In genomic region chr2:40127615-40128014, GRCm38 (mm10) we compare ENCODE assay signal across 8 mouse cellular contexts.
DNase-seq lines count a peak whose midpoint lies in the region; TF ChIP-seq lines count a peak whose summit lies in the region.
"Not testable (repeated sequence)": the region's sequence is repeated elsewhere in the genome, so short reads cannot be mapped to it uniquely, and the experiment has no call there.

No protein-coding gene starts in this region.

- intact Hi-C loops in left cerebral cortex, adult 2 months (cut with DNase I): not testable (repeated sequence)

- not testable (repeated sequence) for TF ChIP-seq POLR2A in kidney, adult 2 months (IDR thresholded peaks at IDR 0.05; ENCODE audit: low read depth, low read length)

- not testable (repeated sequence) for H3K4me1 ChIP-seq in E14TG2a.4 (replicated peaks; ENCODE audit: low read depth, low read length); kidney, adult 2 months (ENCODE audit: control insufficient read depth, insufficient read depth, low read length)

- not testable (repeated sequence) for H3K27ac ChIP-seq in kidney, adult 2 months (ENCODE audit: insufficient read depth, low read depth, low read length); left cerebral cortex, adult 2 months

- 0 out of 2 replicates have a peak overlapping the region, but pooled peaks have one; percentile 49 for H3K4me3 ChIP-seq in E14TG2a.4 (replicated peaks; ENCODE audit: low read length)
- H3K4me3 ChIP-seq in kidney, adult 2 months (ENCODE audit: insufficient read depth, low read depth, low read length): not testable (repeated sequence)
- H3K4me3 ChIP-seq in left cerebral cortex, adult 2 months: peak overlapping the region; percentile 28; the same call in 1 of the 2 replicates

- not testable (repeated sequence) for H3K27me3 ChIP-seq in E14TG2a.4 (ENCODE audit: insufficient read depth, low read length); kidney, adult 2 months (replicated peaks; ENCODE audit: control insufficient read depth, insufficient read depth, low read length)

- 90% methylated on average over 14 of the region's 14 CpGs for WGBS in kidney, adult 2 months

- not testable (repeated sequence) for H3K9me3 ChIP-seq in E14TG2a.4 (ENCODE audit: low read length)

- not testable (repeated sequence) for TF ChIP-seq CTCF in E14TG2a.4 (conservative IDR thresholded peaks at IDR 0.05; ENCODE audit: low read length); kidney, adult 2 months (conservative IDR thresholded peaks at IDR 0.05; ENCODE audit: insufficient read depth, insufficient read length, low read depth, low read length); left cerebral cortex, adult 2 months (IDR thresholded peaks at IDR 0.05)

- not testable (repeated sequence) for H3K36me3 ChIP-seq in E14TG2a.4 (ENCODE audit: insufficient read depth, low read length); kidney, adult 2 months (ENCODE audit: control insufficient read depth, insufficient read depth, low read length)

- peak; percentile 1 for DNase-seq in T-cell, adult 2 months (ENCODE audit: low spot score)
- DNase-seq in cerebellum, adult 11 months: peak; percentile 2
- DNase-seq in cerebellum, postnatal 25 days: peak; percentile 9 to 17
- DNase-seq in kidney, adult 2 months: peak; percentile 1
- DNase-seq in left cerebral cortex, adult 2 months (ENCODE audit: extremely low spot score in 1 of 2, low spot score in 2 of 2): not testable (repeated sequence)
- peak; percentile 4 for DNase-seq in ovary, postnatal 36 days (ENCODE audit: low spot score)
- peak; percentile 10 for DNase-seq in thymus, postnatal 25 days
